Mouse (Mus musculus) urinary bladder, adult 2 months (tissue): ENCODE results near the gene Gm9048. TPM values are rescaled to one million over a fixed set of nuclear protein-coding genes. Genes with fewer than 3 reads are reported as not detected.
A peak's percentile ranks its signal among the peaks of the same experiment; 100 is the strongest.
"Not testable (repeated sequence)": the region's sequence is repeated elsewhere in the genome, so short reads cannot be mapped to it uniquely, and the experiment has no call there.

Experiments used
- DNase-seq: peaks from one replicate; pipeline ENCODE4 v3.0.0; 2022; ENCODE audit warnings: low spot score
- polyA plus RNA-seq: library from polyadenylated mRNA; depleted of rRNA; stranded (reverse); fragments of >200 nt; gene quantifications from 2 replicates; pipeline ENCODE4 v1.2.3, GENCODE M21; 2012; rRNA removed

The Gm9048 gene
- not detected in 2 replicates for polyA plus RNA-seq

DNA sequence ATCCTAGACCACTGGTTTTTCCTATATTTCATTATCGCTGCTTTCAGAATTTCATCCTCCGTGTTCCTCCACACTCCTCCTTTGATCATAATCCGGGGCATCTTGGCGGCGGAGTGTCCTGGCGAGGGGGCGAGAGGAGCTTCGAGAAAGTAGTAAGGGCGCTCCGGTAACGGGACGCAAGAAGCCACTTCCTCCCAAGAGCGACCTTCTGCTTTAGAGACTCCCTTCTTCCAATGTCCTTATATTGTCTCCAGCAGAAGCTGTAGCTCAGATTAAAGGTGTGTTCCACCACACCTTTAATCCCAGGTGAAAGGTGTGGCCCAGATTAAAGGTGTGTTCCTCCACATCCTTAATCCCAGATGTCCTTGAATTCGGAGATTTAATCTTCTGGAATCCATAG, at the start of gene Gm9048:
TSS of gene Gm9048 (minus strand) at position 101 of the 400 bp plus-strand sequence.
- not testable (repeated sequence) for DNase-seq

- DNase-seq: peak; percentile 41
Measured at GRCm38 (mm10) chr10:118370443-118370842, 22.0 kb upstream of the Gm9048 start.

- no peak for DNase-seq
Measured at GRCm38 (mm10) chr10:118369518-118369917, 21.0 kb upstream of the Gm9048 start.

GRCm38 (mm10) chr10:118354005-118354404, 5.5 kb upstream of the Gm9048 start, which contains the start of gene Gm9049:
Gene Gm9049, minus strand, starts transcription at chr10:118354105.
- not testable (repeated sequence) for DNase-seq

DNA sequence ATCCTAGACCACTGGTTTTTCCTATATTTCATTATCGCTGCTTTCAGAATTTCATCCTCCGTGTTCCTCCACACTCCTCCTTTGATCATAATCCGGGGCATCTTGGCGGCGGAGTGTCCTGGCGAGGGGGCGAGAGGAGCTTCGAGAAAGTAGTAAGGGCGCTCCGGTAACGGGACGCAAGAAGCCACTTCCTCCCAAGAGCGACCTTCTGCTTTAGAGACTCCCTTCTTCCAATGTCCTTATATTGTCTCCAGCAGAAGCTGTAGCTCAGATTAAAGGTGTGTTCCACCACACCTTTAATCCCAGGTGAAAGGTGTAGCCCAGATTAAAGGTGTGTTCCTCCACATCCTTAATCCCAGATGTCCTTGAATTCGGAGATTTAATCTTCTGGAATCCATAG, 5.3 kb downstream of the Gm9048 start, which contains the start of gene Gm9046:
TSS of gene Gm9046 (minus strand) at position 101 of the 400 bp plus-strand sequence.
- not testable (repeated sequence) for DNase-seq

DNA sequence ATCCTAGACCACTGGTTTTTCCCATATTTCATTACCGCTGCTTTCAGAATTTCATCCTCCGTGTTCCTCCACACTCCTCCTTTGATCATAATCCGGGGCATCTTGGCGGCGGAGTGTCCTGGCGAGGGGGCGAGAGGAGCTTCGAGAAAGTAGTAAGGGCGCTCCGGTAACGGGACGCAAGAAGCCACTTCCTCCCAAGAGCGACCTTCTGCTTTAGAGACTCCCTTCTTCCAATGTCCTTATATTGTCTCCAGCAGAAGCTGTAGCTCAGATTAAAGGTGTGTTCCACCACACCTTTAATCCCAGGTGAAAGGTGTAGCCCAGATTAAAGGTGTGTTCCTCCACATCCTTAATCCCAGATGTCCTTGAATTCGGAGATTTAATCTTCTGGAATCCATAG, 10.7 kb downstream of the Gm9048 start, which contains the start of gene Gm9045:
TSS of gene Gm9045 (minus strand) at position 101 of the 400 bp plus-strand sequence.
- DNase-seq: not testable (repeated sequence)

DNA sequence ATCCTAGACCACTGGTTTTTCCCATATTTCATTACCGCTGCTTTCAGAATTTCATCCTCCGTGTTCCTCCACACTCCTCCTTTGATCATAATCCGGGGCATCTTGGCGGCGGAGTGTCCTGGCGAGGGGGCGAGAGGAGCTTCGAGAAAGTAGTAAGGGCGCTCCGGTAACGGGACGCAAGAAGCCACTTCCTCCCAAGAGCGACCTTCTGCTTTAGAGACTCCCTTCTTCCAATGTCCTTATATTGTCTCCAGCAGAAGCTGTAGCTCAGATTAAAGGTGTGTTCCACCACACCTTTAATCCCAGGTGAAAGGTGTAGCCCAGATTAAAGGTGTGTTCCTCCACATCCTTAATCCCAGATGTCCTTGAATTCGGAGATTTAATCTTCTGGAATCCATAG, 16.2 kb downstream of the Gm9048 start, which contains the start of gene Gm9044:
TSS of gene Gm9044 (minus strand) at position 101 of the 400 bp plus-strand sequence.
- not testable (repeated sequence) for DNase-seq

DNA sequence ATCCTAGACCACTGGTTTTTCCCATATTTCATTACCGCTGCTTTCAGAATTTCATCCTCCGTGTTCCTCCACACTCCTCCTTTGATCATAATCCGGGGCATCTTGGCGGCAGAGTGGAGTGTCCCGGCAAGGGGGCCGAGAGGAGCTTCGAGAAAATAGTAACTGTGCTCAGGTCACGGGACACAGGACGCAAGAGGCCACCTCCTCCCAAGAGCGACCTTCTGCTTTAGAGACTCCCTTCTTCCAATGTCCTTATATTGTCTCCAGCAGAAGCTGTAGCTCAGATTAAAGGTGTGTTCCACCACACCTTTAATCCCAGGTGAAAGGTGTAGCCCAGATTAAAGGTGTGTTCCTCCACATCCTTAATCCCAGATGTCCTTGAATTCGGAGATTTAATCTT, 21.6 kb downstream of the Gm9048 start, which contains the start of gene Gm9040:
TSS of gene Gm9040 (minus strand) at position 101 of the 400 bp plus-strand sequence.
- not testable (repeated sequence) for DNase-seq

DNA sequence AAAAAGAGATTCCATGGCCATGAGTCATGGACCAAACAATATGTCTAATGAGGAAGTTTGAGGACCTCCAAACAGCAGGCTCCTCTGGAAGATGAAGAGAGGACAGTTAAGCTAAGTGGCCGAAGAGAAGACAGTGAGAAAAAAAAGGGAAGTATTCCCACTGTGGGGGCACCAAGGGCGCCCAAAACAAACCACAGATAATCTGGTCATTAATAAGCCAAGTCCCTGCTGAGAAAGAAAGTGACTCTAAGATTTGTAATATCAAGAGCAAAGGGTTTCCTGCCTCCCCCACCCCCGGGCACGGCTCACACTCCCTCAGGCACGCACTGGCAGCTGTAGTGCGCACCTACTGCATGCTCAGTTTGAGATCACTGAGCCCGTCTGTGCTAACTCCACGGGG, 29.5 kb downstream of the Gm9048 start:
- no peak for DNase-seq

DNA sequence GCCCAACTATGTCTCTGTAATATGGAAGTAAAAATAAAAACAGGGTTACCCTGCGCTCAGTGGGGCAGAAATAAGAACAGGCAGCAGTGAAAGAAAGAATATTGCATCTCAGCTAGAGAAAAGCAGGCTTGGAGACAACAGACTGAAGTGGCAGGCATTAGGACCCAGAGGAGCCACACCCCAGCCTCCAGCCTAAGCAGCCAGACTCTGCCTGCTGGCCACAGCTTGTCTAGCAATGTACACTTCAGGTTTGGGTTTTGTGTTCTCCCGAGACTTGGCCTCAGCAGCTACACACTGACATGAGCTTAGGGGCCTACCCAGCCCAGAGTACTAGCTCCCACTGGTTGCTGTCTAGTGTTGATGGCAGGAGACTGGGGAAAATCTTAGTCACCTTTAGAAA, 46.3 kb downstream of the Gm9048 start:
- DNase-seq: not testable (repeated sequence)

Other genes starting within 250 kb of the Gm9048 start
- gene Mdm1, start 206.9 kb downstream of the Gm9048 start, polyA plus RNA-seq: 8.7 and 10.7 TPM in 2 replicates
- not detected in 2 replicates for gene Il22, start 143.7 kb downstream of the Gm9048 start, polyA plus RNA-seq
- gene Gm32717, start 107.9 kb downstream of the Gm9048 start, polyA plus RNA-seq: 0.03 TPM in 2 replicates
- gene Gm32802, start 90.0 kb downstream of the Gm9048 start, polyA plus RNA-seq: 0.03 TPM in 2 replicates
- not detected in 2 replicates for gene Iltifb, start 53.6 kb downstream of the Gm9048 start, polyA plus RNA-seq
- gene Gm9040, start 21.7 kb downstream of the Gm9048 start, polyA plus RNA-seq: not detected in 2 replicates
- not detected in 2 replicates for gene Gm9044, start 16.3 kb downstream of the Gm9048 start, polyA plus RNA-seq
- 0.06 TPM in 1 of 2 replicates, not detected in the other for gene Gm9045, start 10.8 kb downstream of the Gm9048 start, polyA plus RNA-seq
- not detected in 2 replicates for gene Gm9046, start 5.4 kb downstream of the Gm9048 start, polyA plus RNA-seq
- 0.06 TPM in 1 of 2 replicates, not detected in the other for gene Gm9049, start 5.4 kb upstream of the Gm9048 start, polyA plus RNA-seq
- gene Ifng, start 92.4 kb upstream of the Gm9048 start, polyA plus RNA-seq: 0.25 and 0.60 TPM in 2 replicates